Mouse (Mus musculus) CD8-positive naive resting alpha-beta T cell, adult 2 months (primary cell): ENCODE measurements at regions not wholly inside any gene's neighbourhood (a gene's known extent, or its start where the extent isn't known, plus 50 kb on each side); places are given as distances from the start of the nearest gene placed in this dataset.

Experiments used
- DNase-seq, 2 experiments: peaks; one replicate each; pipeline ENCODE4 v3.0.0; 2022; ENCODE audit warnings: low read depth in 2 of 2, low spot score in 2 of 2

DNA sequence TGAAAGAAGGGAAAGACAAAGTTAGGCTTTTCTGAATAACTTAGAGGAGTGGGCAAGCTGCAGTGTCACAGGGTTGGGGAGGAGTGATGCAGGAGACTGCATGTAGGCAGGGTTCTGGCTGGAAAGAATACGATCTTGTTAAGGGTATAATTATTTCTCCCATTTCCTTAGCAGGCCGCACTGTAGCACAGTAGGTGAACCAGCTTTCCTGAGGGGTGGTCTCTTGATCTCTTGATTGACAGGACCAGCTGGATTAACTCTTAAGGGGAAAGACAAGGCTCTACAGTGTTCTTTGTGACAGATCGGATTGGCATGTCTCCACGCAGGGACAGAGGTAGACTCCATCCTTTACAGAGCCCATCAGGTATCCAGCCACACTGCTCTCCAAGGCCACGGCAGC is 54.5 kb upstream of the Meis1 start:
- DNase-seq, result no peak

DNA sequence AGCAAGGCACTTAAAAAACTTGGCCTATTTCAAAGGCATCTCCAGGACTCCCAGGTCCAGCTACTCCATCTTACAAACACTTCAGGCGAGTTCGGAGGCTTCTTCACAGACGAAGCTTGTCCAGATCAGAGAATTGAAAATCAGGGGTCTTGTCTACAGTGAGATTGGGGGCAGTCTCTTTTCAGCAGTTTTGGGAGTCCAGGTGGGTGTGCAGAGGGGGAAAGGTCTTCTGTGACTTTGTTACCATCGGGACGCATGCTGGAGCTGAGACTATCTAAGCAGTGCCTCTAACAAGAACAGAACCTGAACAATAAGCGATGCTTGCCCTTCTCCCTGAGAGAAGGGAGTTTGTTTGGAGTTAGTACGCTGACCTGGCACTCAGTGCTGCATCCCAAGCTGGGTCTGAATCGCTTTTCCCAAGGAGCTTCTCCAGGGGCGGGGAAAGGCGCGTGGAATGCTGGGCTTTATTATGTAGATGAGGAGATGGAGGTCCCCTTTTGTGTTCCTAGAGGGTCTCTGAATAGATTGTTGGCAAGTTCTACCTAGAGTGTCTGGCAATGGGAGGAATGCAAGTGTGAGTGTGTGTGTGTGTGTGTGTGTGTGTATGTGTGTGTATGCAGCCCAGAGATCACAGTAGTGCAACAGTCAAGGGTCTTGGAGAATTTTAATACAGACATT is 55.2 kb upstream of the Meis1 start:
- no peak for DNase-seq

DNA sequence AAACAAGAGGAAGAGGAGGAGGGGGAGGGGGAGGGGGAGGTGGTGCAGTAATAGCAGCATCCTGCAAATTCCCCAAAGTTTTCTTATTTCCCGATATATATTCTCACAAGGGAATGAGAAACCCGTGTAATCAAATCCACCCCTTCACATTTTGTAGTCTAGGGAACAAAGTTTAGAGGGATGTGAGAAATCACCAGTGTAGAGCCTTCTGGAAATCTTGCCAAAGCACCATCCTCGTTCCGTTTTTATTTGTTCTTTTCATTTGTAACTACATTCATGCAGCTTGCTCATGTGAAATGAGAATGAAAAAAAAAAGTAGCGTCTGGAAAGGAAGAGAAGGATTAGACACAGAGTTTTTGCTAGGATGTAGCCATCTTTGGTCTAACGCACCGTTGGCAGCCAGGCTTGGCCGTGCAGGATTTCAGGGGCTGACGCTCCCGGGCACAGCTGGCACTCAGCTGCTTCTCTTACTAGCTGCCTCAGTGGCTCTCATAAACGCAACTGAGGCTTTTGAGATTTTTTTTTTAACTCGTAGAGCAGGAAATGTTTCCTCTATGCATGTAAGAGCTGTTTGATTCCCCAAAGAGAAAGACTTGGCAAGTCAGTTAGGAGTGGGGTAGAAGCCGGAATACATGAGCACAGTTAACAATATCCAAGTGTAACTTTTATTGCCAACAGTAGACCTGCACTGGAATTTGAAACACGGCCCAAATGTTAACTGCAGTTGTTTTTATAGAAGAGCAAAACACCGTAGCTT is 72.5 kb upstream of the Meis1 start:
- DNase-seq, result no peak

DNA sequence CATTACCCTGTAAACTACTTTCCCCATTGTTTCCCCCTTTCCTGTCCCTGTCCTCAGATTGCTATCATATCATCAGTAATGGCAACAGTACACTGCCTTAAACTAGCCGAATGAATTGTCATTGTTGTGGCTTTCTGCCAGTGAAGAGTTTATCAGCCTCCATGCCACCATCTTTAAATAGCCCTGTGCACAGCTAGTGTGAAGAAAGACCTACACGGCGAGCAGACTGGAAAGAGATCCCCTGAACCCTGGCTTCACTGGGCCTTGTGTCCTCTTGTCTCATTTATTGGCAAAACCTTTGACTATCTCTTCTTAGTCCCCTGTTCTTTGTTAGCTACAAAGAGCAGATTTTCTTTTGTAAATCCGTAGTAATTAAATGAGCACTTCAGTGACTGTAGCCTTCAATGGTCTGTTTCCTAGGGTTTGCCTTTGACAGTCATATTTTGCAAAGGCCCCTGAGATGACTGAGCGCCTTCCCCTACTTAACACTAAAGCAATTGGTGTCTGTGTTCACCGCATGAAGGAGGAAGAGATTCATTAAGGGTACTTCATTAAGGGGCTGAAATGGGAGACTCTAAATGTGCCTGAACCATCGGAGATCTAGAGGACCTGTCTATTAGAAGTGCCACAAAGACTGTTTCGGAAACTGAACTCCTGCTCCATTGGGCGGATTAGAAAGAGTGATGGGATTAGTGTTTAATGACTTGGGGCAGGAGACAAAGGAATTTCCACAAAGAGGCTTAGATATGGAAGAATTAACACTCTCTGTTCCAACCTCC is 74.4 kb upstream of the Meis1 start:
- DNase-seq, result no peak

- DNase-seq, result no peak
Measured at GRCm38 (mm10) chr11:19093749-19094148, 75.0 kb upstream of the Meis1 start.

DNA sequence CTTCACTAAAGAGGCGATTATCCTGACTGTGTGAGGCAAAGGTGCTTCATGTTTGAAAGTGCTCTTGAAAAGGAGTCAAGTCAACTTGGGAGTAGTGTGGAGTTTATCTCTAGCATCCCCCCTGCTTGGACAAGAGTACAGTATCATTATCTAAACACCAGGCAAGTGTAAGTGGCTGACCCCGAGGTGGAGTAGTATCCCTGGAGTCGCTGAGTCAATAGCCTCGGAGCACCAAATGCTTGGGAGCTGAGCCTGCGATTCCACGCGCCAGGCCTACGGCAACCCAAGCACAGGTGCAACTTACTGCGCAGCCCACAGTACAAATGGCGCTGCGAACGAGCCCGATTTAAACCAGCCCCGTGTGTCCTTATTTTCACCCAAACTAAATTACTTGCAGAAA is 75.4 kb upstream of the Meis1 start:
- no peak for DNase-seq

DNA sequence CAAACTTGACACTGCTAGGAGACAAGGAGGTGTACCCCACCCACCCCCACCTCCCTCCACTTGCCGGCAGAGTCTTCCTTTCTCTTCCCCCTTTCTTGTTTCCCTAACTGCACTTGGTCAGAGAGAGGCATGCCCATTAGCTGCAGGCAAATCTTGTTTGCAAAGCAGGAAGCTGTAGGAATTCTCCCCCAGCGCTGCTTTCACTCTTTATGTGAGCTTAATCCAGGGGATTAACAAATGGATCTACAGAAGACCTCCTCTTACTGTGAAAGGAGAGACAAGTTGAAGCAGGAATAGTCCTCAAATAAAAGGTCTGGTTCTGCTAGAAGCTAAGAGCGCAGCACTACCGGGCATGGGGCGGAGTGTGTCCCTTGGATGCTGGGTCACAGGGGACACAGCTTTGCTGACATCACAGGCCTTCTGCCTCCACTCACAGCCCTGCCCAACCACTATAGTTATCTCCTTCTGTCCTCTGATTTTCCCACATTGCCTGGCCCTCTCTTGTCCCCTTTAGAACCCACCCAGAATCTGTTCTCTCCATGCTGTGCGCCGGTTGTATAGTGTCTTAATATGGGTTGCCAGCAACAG is 84.3 kb upstream of the Meis1 start:
- DNase-seq, result no peak

- DNase-seq, result no peak
Measured at GRCm38 (mm10) chr11:19107180-19107579, 88.4 kb upstream of the Meis1 start.

DNA sequence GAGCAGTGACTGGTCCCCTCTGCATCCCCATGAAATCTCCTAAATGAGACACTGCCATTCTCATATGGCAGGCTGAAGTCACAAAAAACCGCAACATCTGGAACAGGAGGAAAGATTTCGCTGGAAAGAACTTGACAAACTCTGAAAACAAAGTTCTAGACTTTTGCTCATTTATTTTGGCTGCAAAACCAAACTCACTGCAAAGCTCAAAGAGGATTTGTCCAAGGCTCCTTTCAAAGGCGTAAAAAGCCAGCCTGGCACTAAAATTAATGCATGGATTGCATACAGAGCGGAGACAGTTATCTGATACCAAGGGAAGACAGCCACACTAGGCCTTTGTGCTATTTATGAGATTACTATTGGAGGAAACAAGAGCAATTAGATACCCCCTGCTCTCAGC is 90.3 kb upstream of the Meis1 start:
- DNase-seq, result no peak

DNA sequence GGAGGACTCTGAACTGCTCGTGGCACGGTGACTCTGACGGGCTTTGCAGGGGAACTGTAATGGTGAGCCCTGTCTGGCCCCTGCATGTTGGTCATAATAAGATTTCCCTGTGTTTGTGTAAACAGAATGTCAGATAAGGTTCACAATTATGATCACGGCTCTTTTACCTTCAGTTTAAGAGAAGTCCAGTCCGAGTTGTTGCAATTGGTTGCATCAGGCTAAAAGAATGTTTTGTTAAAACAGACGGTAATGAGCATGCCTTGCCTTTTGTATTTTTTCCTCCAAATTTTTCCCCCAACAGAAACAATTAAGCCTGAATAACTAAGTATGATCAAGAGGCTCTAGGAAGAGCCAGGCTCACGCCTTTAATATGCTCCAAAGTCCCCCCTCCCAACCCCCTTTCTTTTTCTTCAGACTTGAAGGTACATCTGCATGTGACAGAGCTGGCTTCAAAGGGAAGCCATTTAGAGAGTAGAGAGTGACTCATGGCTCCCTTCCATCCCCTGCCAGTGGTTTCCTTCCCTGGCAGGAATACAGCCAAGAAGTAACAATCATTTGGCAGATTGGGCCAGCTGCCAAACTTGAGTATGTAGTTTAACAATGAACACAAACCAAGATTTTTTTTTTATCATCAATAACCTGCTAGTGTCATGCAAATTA is 93.3 kb upstream of the Meis1 start:
- DNase-seq, result no peak

GRCm38 (mm10) chr11:19117121-19117520 is 98.3 kb upstream of the Meis1 start:
- no peak for DNase-seq

DNA sequence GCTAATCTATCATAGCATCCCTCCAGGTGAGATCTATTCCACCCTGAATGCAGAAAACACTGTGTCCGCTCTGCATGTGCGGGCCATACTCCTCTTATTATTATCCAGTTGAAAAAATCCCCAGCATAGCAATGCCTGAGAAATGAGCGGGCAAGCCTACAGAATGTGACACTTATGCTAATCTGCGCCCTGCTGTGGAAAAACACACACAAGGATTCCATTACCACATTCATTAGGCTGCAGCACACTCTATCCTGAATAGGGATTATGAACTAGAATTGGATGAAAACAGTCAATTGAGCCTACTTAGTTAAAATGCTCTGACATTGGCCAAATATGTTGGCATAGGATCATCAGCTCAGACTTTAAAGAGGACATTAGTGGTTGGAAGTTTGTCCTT is 99.5 kb upstream of the Meis1 start:
- no peak for DNase-seq

GRCm38 (mm10) chr11:19119927-19120827 is 101.4 kb upstream of the Meis1 start:
- DNase-seq, result no peak

DNA sequence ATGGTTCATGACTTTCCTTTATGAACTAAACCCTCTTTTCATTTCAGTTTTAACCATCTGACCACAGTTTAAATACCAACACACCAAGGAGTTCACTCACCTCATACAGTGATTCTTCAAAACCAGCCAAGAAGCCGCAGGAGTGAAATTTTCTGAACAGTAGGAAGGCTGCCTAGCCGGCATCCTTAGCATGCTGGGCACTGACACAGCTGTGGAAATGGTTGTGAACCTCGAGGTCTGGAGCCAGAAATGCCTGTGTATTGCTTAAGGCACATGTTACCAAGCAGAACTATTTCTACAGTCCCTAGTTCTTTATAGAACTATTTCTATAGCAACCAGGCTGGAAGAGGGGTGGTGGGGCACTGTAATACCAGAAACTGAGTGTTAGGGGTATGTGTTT is 102.1 kb upstream of the Meis1 start:
- no peak for DNase-seq

- no peak for DNase-seq
Measured at GRCm38 (mm10) chr11:19135375-19136050, 116.7 kb upstream of the Meis1 start.

- no peak for DNase-seq
Measured at GRCm38 (mm10) chr11:19138423-19138822, 119.6 kb upstream of the Meis1 start.

- no peak for DNase-seq
Measured at GRCm38 (mm10) chr11:19138831-19139230, 120.0 kb upstream of the Meis1 start.

GRCm38 (mm10) chr11:19143267-19144000 is 124.6 kb upstream of the Meis1 start:
- DNase-seq, result no peak

DNA sequence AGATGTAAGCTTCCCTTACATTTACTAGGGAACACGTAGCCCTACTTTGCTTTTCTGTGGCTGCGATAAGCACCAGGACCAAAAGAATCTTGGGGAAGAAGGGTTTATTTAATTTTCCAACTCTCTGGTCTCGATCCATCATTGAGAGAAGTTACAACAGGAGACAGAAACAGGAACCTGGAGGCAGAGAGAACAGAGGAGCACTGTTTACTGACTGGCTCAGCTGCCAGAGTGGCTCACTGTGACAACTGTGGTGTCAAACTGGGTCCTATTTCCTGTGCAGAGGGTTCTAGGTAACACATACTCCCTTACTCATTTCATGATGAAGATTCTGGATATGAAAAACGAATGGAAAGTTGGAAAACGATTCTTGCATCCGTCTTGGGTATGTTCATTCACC is 125.7 kb upstream of the Meis1 start:
- DNase-seq, result no peak
